Mouse (Mus musculus) hindbrain, embryonic 13.5 days (tissue): ENCODE measurements around the gene Scn5a. TPM values are rescaled to one million over a fixed set of nuclear protein-coding genes. Genes with fewer than 3 reads are reported as not detected.

ENCODE experiments used
- ATAC-seq: fragments of 200-750 bp; cut with Nextera tagmentation; 2 replicates; pipeline ENCODE4 v1.8.0; 2017; ENCODE audit warnings: moderate TSS enrichment; ENCODE audit not compliant: low FRiP score
- H3K27ac ChIP-seq: fragments of 300-500 bp; sonication (generic); 2 replicates; pipeline ENCODE4 v1.5.1; 2015; ENCODE audit warnings: inconsistent platforms, mild to moderate bottlenecking, moderate library complexity
- H3K27me3 ChIP-seq: fragments of 300-500 bp; sonication (generic); 2 replicates; pipeline ENCODE4 v1.6.1; 2015; ENCODE audit warnings: mild to moderate bottlenecking, inconsistent platforms
- H3K36me3 ChIP-seq: fragments of 300-500 bp; sonication (generic); 2 replicates; pipeline ENCODE4 v1.6.1; 2015; ENCODE audit warnings: mild to moderate bottlenecking, inconsistent platforms
- H3K4me1 ChIP-seq: fragments of 300-500 bp; sonication (generic); replicated peaks from 2 replicates; pipeline ENCODE4 v1.6.1; 2015; ENCODE audit warnings: inconsistent platforms
- H3K4me2 ChIP-seq: fragments of 300-500 bp; sonication (generic); 2 replicates; pipeline ENCODE4 v1.6.1; 2015; ENCODE audit warnings: inconsistent platforms, mild to moderate bottlenecking, moderate library complexity
- H3K4me3 ChIP-seq: fragments of 300-500 bp; sonication (generic); 2 replicates; pipeline ENCODE4 v1.5.1; 2015; ENCODE audit warnings: mild to moderate bottlenecking, inconsistent platforms
- H3K9ac ChIP-seq: fragments of 300-500 bp; sonication (generic); 2 replicates; pipeline ENCODE4 v1.6.1; 2015; ENCODE audit warnings: mild to moderate bottlenecking, inconsistent platforms
- H3K9me3 ChIP-seq: fragments of 300-500 bp; sonication (generic); 2 replicates; pipeline ENCODE4 v1.6.1; 2016; ENCODE audit warnings: inconsistent platforms
- WGBS: fragments of 180-500 bp; shearing (Covaris S2); methylation state at CpG from one replicate; pipeline ENCODE4 v1.1.7; 2015; 5-methylcytosine and 5-hydroxymethylcytosine counted together
- polyA plus RNA-seq: library from polyadenylated mRNA; unstranded; fragments of >200 nt; fragmentation: Nextera tagmentation; extraction: Ambion mirVana; gene quantifications from 2 replicates; pipeline ENCODE4 v1.2.1, GENCODE M21; 2015

Scn5a gene
- polyA plus RNA-seq: 0.25 and 0.32 TPM in 2 replicates

GRCm38 (mm10) chr9:119578636-119579438 is at the start of gene Scn5a:
Scn5a (minus strand) TSS chr9:119579016.
- H3K4me3 ChIP-seq: peak within 1 kb of the TSS; percentile 51
- peak within 1 kb of the TSS; percentile 88 for H3K4me2 ChIP-seq
- H3K9me3 ChIP-seq: no peaks in the 10 kb centered on the region
- H3K36me3 ChIP-seq: no peaks in the 10 kb centered on the region
- 2% methylated on average over 31 of the region's 99 CpGs for WGBS
- H3K27ac ChIP-seq: no peak within 1 kb of the TSS
- H3K4me1 ChIP-seq: peaks cover 16% of the 10 kb centered on the region
- H3K9ac ChIP-seq: peak within 1 kb of the TSS; percentile 71
- peaks cover 96% of the 10 kb centered on the region for H3K27me3 ChIP-seq
- peak; percentile 12; the same call in 1 of the 2 replicates for ATAC-seq

- H3K27ac ChIP-seq: no peak overlapping the region
- peaks cover 5% of the 10 kb centered on the region; the same call in 1 of the 2 replicates for H3K9me3 ChIP-seq
- no peak for ATAC-seq
- peaks cover 16% of the 10 kb centered on the region for H3K4me1 ChIP-seq
- WGBS: 87% methylated on average over 6 of the region's 6 CpGs
- no peak overlapping the region for H3K9ac ChIP-seq
- H3K27me3 ChIP-seq: 0 out of 2 replicates have a peak, but pooled peaks cover 4% of the 10 kb centered on the region
- no peak overlapping the region for H3K4me3 ChIP-seq
- H3K4me2 ChIP-seq: no peak overlapping the region
- H3K36me3 ChIP-seq: no peaks in the 10 kb centered on the region
Measured at GRCm38 (mm10) chr9:119627227-119627626, 48.4 kb upstream of the Scn5a start.

GRCm38 (mm10) chr9:119624151-119624550 is 45.3 kb upstream of the Scn5a start:
- 89% methylated on average over 4 of the region's 4 CpGs for WGBS
- no peak overlapping the region for H3K27ac ChIP-seq
- H3K9me3 ChIP-seq: peaks cover 5% of the 10 kb centered on the region; the same call in 1 of the 2 replicates
- no peak overlapping the region for H3K4me2 ChIP-seq
- H3K36me3 ChIP-seq: no peaks in the 10 kb centered on the region
- no peak overlapping the region for H3K9ac ChIP-seq
- ATAC-seq: no peak
- peaks cover 6% of the 10 kb centered on the region; the same call in 1 of the 2 replicates for H3K4me1 ChIP-seq
- H3K4me3 ChIP-seq: no peak overlapping the region
- 0 out of 2 replicates have a peak, but pooled peaks cover 4% of the 10 kb centered on the region for H3K27me3 ChIP-seq

- WGBS: 86% methylated on average over 6 of the region's 6 CpGs
- no peak overlapping the region for H3K4me3 ChIP-seq
- H3K9ac ChIP-seq: no peak overlapping the region
- H3K9me3 ChIP-seq: no peaks in the 10 kb centered on the region
- H3K27me3 ChIP-seq: no peaks in the 10 kb centered on the region
- no peak for ATAC-seq
- H3K36me3 ChIP-seq: no peaks in the 10 kb centered on the region
- H3K4me2 ChIP-seq: no peak overlapping the region
- no peaks in the 10 kb centered on the region for H3K4me1 ChIP-seq
- H3K27ac ChIP-seq: no peak overlapping the region
Measured at GRCm38 (mm10) chr9:119614798-119615197, 36.0 kb upstream of the Scn5a start.

- Histone ChIP-seq H3K4me2 (no peak overlapping the region), H3K4me3 (no peak overlapping the region), H3K27me3 (no peaks in the 10 kb centered on the region), H3K9me3 (no peaks in the 10 kb centered on the region), H3K4me1 (no peaks in the 10 kb centered on the region), H3K27ac (no peak overlapping the region), H3K36me3 (no peaks in the 10 kb centered on the region), H3K9ac (no peak overlapping the region)
- ATAC-seq: no peak
- WGBS: 86% methylated on average over 7 of the region's 7 CpGs
Measured at GRCm38 (mm10) chr9:119610563-119611166, 31.8 kb upstream of the Scn5a start.

GRCm38 (mm10) chr9:119606906-119607305 is 28.1 kb upstream of the Scn5a start:
- H3K27me3 ChIP-seq: no peaks in the 10 kb centered on the region
- no peaks in the 10 kb centered on the region for H3K4me1 ChIP-seq
- H3K4me3 ChIP-seq: no peak overlapping the region
- no peaks in the 10 kb centered on the region for H3K36me3 ChIP-seq
- 96% methylated on average over 5 of the region's 5 CpGs for WGBS
- no peak overlapping the region for H3K4me2 ChIP-seq
- ATAC-seq: no peak
- H3K9me3 ChIP-seq: no peaks in the 10 kb centered on the region
- no peak overlapping the region for H3K9ac ChIP-seq
- no peak overlapping the region for H3K27ac ChIP-seq

- whole genome bisulfite sequencing: 83% methylated on average over 8 of the region's 8 CpGs
- no peak overlapping the region for H3K4me2 ChIP-seq
- ATAC-seq: no peak
Measured at GRCm38 (mm10) chr9:119604607-119605006, 25.8 kb upstream of the Scn5a start.

GRCm38 (mm10) chr9:119598501-119598900 is 19.7 kb upstream of the Scn5a start:
- H3K27me3 ChIP-seq: 0 out of 2 replicates have a peak, but pooled peaks cover 3% of the 10 kb centered on the region
- H3K36me3 ChIP-seq: no peaks in the 10 kb centered on the region
- H3K9ac ChIP-seq: no peak overlapping the region
- H3K4me1 ChIP-seq: no peaks in the 10 kb centered on the region
- peaks cover 4% of the 10 kb centered on the region; the same call in 1 of the 2 replicates for H3K9me3 ChIP-seq
- H3K27ac ChIP-seq: no peak overlapping the region
- WGBS: 92% methylated on average over 10 of the region's 10 CpGs
- H3K4me2 ChIP-seq: no peak overlapping the region
- no peak for ATAC-seq
- no peak overlapping the region for H3K4me3 ChIP-seq

More at GRCm38 (mm10) chr9:119604607-119605006, 25.8 kb upstream of the Scn5a start:
- no peak overlapping the region for H3K4me3 ChIP-seq
- peaks cover 4% of the 10 kb centered on the region; the same call in 1 of the 2 replicates for H3K9me3 ChIP-seq
- H3K27me3 ChIP-seq: no peaks in the 10 kb centered on the region
- no peaks in the 10 kb centered on the region for H3K36me3 ChIP-seq
- no peaks in the 10 kb centered on the region for H3K4me1 ChIP-seq
- no peak overlapping the region for H3K27ac ChIP-seq
- H3K9ac ChIP-seq: no peak overlapping the region

GRCm38 (mm10) chr9:119597332-119597731 is 18.5 kb upstream of the Scn5a start:
- no peaks in the 10 kb centered on the region for H3K36me3 ChIP-seq
- H3K27ac ChIP-seq: no peak overlapping the region
- H3K27me3 ChIP-seq: 0 out of 2 replicates have a peak, but pooled peaks cover 3% of the 10 kb centered on the region
- no peak overlapping the region for H3K9ac ChIP-seq
- ATAC-seq: no peak
- no peak overlapping the region for H3K4me2 ChIP-seq
- H3K4me1 ChIP-seq: no peaks in the 10 kb centered on the region
- no peak overlapping the region for H3K4me3 ChIP-seq
- WGBS: 78% methylated on average over 8 of the region's 8 CpGs
- peaks cover 4% of the 10 kb centered on the region; the same call in 1 of the 2 replicates for H3K9me3 ChIP-seq

- Histone ChIP-seq H3K4me1 (peaks cover 3% of the 10 kb centered on the region), H3K27ac (no peak overlapping the region), H3K9ac (no peak overlapping the region), H3K27me3 (peaks cover 40% of the 10 kb centered on the region), H3K4me2 (no peak overlapping the region), H3K9me3 (no peaks in the 10 kb centered on the region), H3K4me3 (no peak overlapping the region), H3K36me3 (no peaks in the 10 kb centered on the region)
- ATAC-seq: no peak
- 88% methylated on average over 8 of the region's 8 CpGs for WGBS
Measured at GRCm38 (mm10) chr9:119589592-119589991, 10.8 kb upstream of the Scn5a start.

- H3K4me3 ChIP-seq: no peak overlapping the region
- H3K27me3 ChIP-seq: peaks cover 46% of the 10 kb centered on the region
- peaks cover 3% of the 10 kb centered on the region for H3K4me1 ChIP-seq
- WGBS: 45% methylated on average over 26 of the region's 26 CpGs
- no peak for ATAC-seq
- H3K4me2 ChIP-seq: 0 out of 2 replicates have a peak overlapping the region, but pooled peaks have one; percentile 10
- no peaks in the 10 kb centered on the region for H3K36me3 ChIP-seq
- H3K27ac ChIP-seq: no peak overlapping the region
- no peaks in the 10 kb centered on the region for H3K9me3 ChIP-seq
- no peak overlapping the region for H3K9ac ChIP-seq
Measured at GRCm38 (mm10) chr9:119588763-119589449, 10.1 kb upstream of the Scn5a start.

- peaks cover 16% of the 10 kb centered on the region for H3K4me1 ChIP-seq
- ATAC-seq: peak; percentile 52; the same call in 1 of the 2 replicates
- H3K4me2 ChIP-seq: no peak overlapping the region
- no peaks in the 10 kb centered on the region for H3K9me3 ChIP-seq
- WGBS: under 1% methylated on average over 6 of the region's 6 CpGs
- H3K9ac ChIP-seq: no peak overlapping the region
- H3K27me3 ChIP-seq: peaks cover 95% of the 10 kb centered on the region
- no peak overlapping the region for H3K27ac ChIP-seq
- no peaks in the 10 kb centered on the region for H3K36me3 ChIP-seq
- no peak overlapping the region for H3K4me3 ChIP-seq
Measured at GRCm38 (mm10) chr9:119580668-119581067, 1.9 kb upstream of the Scn5a start.
